8 mouse cellular contexts compared by ENCODE assay signal in genomic region chr12:106174070-106174980, GRCm38 (mm10).
DNase-seq lines count a peak whose midpoint lies in the region; ATAC-seq and TF ChIP-seq lines count a peak whose summit lies in the region.

No protein-coding gene starts in this region.

- peaks cover 74% of the 10 kb centered on the region for H3K27me3 ChIP-seq in forebrain, embryonic 10.5 days (ENCODE audit: poor library complexity, severe bottlenecking)
- peaks cover 25% of the 10 kb centered on the region for H3K27me3 ChIP-seq in limb, embryonic 11.5 days (ENCODE audit: control insufficient read depth, insufficient read depth, low read length)
- H3K27me3 ChIP-seq in neural tube, embryonic 15.5 days (replicated peaks): no peaks in the 10 kb centered on the region

- no peak for TF ChIP-seq POLR2A in brain, embryonic 14.5 days (IDR thresholded peaks at IDR 0.05; ENCODE audit: borderline replicate concordance, extremely low read depth, insufficient read depth, insufficient read length, poor library complexity, severe bottlenecking)

- peak; percentile 18 to 26 for DNase-seq in left cerebral cortex, adult 18-20 months (ENCODE audit: low spot score in 2 of 2)
- no peak for DNase-seq in left cerebral cortex, adult 11 months (ENCODE audit: low spot score)
- DNase-seq in brain, embryonic 14.5 days (ENCODE audit: low read depth): peak; percentile 82
- DNase-seq in forebrain, embryonic 10.5 days (ENCODE audit: extremely low spot score, low spot score): peak; percentile 63
- peak; percentile 59 for DNase-seq in limb, embryonic 11.5 days (ENCODE audit: low spot score)
- no peak for DNase-seq in ovary, adult 18-20 months (ENCODE audit: low spot score)

- peaks cover 48% of the 10 kb centered on the region for H3K4me1 ChIP-seq in forebrain, embryonic 10.5 days
- H3K4me1 ChIP-seq in limb, embryonic 11.5 days (ENCODE audit: control insufficient read depth, insufficient read depth, low read length): 0 out of 2 replicates have a peak, but pooled peaks cover 3% of the 10 kb centered on the region
- H3K4me1 ChIP-seq in neural tube, embryonic 15.5 days: peaks cover 33% of the 10 kb centered on the region

- no peak for TF ChIP-seq CTCF in brain, embryonic 14.5 days (IDR thresholded peaks at IDR 0.05; ENCODE audit: borderline replicate concordance, extremely low read depth, insufficient read depth, insufficient read length)

- H3K9me3 ChIP-seq in forebrain, embryonic 10.5 days: no peaks in the 10 kb centered on the region
- no peaks in the 10 kb centered on the region for H3K9me3 ChIP-seq in limb, embryonic 11.5 days (ENCODE audit: control insufficient read depth, low read length)
- no peaks in the 10 kb centered on the region for H3K9me3 ChIP-seq in neural tube, embryonic 15.5 days (replicated peaks)

- ATAC-seq in limb, embryonic 11.5 days (ENCODE audit: insufficient number of reproducible peaks, low FRiP score, low TSS enrichment, low read depth): peak; percentile 41; the same call in 1 of the 2 replicates
- ATAC-seq in neural tube, embryonic 15.5 days (ENCODE audit: low FRiP score): peak; percentile 45; the same call in 1 of the 2 replicates
- ATAC-seq in erythroblast, adult 5-6 weeks (replicated peaks; ENCODE audit: low FRiP score, poor library complexity, severe bottlenecking): no peak

- peak overlapping the region; percentile 58 for H3K4me3 ChIP-seq in forebrain, embryonic 10.5 days
- H3K4me3 ChIP-seq in limb, embryonic 11.5 days (ENCODE audit: low read depth, low read length): peak overlapping the region; percentile 37
- H3K4me3 ChIP-seq in neural tube, embryonic 15.5 days (replicated peaks): peak overlapping the region; percentile 43

- H3K36me3 ChIP-seq in forebrain, embryonic 10.5 days (replicated peaks): no peaks in the 10 kb centered on the region
- H3K36me3 ChIP-seq in limb, embryonic 11.5 days (ENCODE audit: control insufficient read depth, insufficient read depth, low read length): no peaks in the 10 kb centered on the region
- H3K36me3 ChIP-seq in neural tube, embryonic 15.5 days: no peaks in the 10 kb centered on the region

- peak overlapping the region; percentile 63 for H3K27ac ChIP-seq in forebrain, embryonic 10.5 days
- no peak overlapping the region for H3K27ac ChIP-seq in limb, embryonic 11.5 days (replicated peaks; ENCODE audit: low read depth, low read length)
- peak overlapping the region; percentile 75 for H3K27ac ChIP-seq in neural tube, embryonic 15.5 days (replicated peaks)

- H3K4me2 ChIP-seq in limb, embryonic 11.5 days (ENCODE audit: low read depth, severe bottlenecking): peak overlapping the region; percentile 71
- peak overlapping the region; percentile 88 for H3K4me2 ChIP-seq in neural tube, embryonic 15.5 days

- WGBS in forebrain, embryonic 10.5 days: under 1% methylated on average over 39 of the region's 39 CpGs
- WGBS in limb, embryonic 11.5 days: under 1% methylated on average over 39 of the region's 39 CpGs
- under 1% methylated on average over 39 of the region's 39 CpGs for WGBS in neural tube, embryonic 15.5 days

- H3K9ac ChIP-seq in limb, embryonic 11.5 days (ENCODE audit: low read length): no peak overlapping the region; the same call in 1 of the 2 replicates
- peak overlapping the region; percentile 53 for H3K9ac ChIP-seq in neural tube, embryonic 15.5 days (replicated peaks)

Comparison
In these comparisons a context has a peak if more than half of its experiments do, and no peak if none do; other contexts are left out.
1. DNase-seq: peak in left cerebral cortex, adult 18-20 months (2 of 2), brain, embryonic 14.5 days (single experiment), forebrain, embryonic 10.5 days (single experiment) and limb, embryonic 11.5 days (single experiment); none in left cerebral cortex, adult 11 months (single experiment) and ovary, adult 18-20 months (single experiment).
2. Peak in every context shown above with its lines, with median percentiles within 50 percentile points of each other: H3K4me3 ChIP-seq.